Mouse (Mus musculus): ENCODE measurements around the gene Mfap5.
A peak's percentile ranks its signal among the peaks of the same experiment; 100 is the strongest.
"Not testable (repeated sequence)": the region's sequence is repeated elsewhere in the genome, so short reads cannot be mapped to it uniquely, and the experiment has no call there.

Gene Mfap5

GRCm38 (mm10) chr6:122514312-122514711 is 8.7 kb downstream of the Mfap5 start:
- no peak for DNase-seq

- DNase-seq, result not testable (repeated sequence)
Observed at GRCm38 (mm10) chr6:122515762-122516161, 10.1 kb downstream of the Mfap5 start.

GRCm38 (mm10) chr6:122517668-122518067 is 12.0 kb downstream of the Mfap5 start:
- DNase-seq, result no peak

- DNase-seq, result no peak
Observed at GRCm38 (mm10) chr6:122519384-122519783, 13.7 kb downstream of the Mfap5 start.

- DNase-seq, result no peak
Observed at GRCm38 (mm10) chr6:122522595-122522994, 16.9 kb downstream of the Mfap5 start.

GRCm38 (mm10) chr6:122523289-122523688 is 17.6 kb downstream of the Mfap5 start:
- no peak for DNase-seq

- no peak for DNase-seq
Observed at GRCm38 (mm10) chr6:122527596-122527995, 22.0 kb downstream of the Mfap5 start.

GRCm38 (mm10) chr6:122528136-122528535 is 22.5 kb downstream of the Mfap5 start:
- DNase-seq, result no peak

GRCm38 (mm10) chr6:122531466-122532174 is 26.0 kb downstream of the Mfap5 start:
- no peak for DNase-seq

- DNase-seq, result peak; percentile 90
Observed at GRCm38 (mm10) chr6:122532883-122533302, 27.2 kb downstream of the Mfap5 start.

GRCm38 (mm10) chr6:122534032-122534431 is 28.4 kb downstream of the Mfap5 start:
- DNase-seq, result peak; percentile 8 to 20

GRCm38 (mm10) chr6:122539564-122539963 is 33.9 kb downstream of the Mfap5 start:
- no peak for DNase-seq

GRCm38 (mm10) chr6:122542459-122542858 is 36.8 kb downstream of the Mfap5 start:
- not testable (repeated sequence) for DNase-seq

- no peak for DNase-seq
Observed at GRCm38 (mm10) chr6:122543574-122543973, 37.9 kb downstream of the Mfap5 start.

GRCm38 (mm10) chr6:122544672-122545071 is 39.0 kb downstream of the Mfap5 start:
- DNase-seq, result no peak

- DNase-seq, result no peak
Observed at GRCm38 (mm10) chr6:122545289-122545882, 39.7 kb downstream of the Mfap5 start.

- no peak for DNase-seq
Observed at GRCm38 (mm10) chr6:122545948-122546347, 40.3 kb downstream of the Mfap5 start.

- DNase-seq, result no peak
Observed at GRCm38 (mm10) chr6:122553606-122554005, 48.0 kb downstream of the Mfap5 start, which contains the start of gene Aicda. TSS of gene Aicda (plus strand) at chr6:122553801.

- DNase-seq, result no peak
Observed at GRCm38 (mm10) chr6:122554102-122554501, 48.5 kb downstream of the Mfap5 start.

GRCm38 (mm10) chr6:122555266-122555665 is 49.6 kb downstream of the Mfap5 start:
- DNase-seq, result no peak

- peak; percentile 49 to 67 for DNase-seq
Observed at GRCm38 (mm10) chr6:122556959-122557561, 51.4 kb downstream of the Mfap5 start.

GRCm38 (mm10) chr6:122560427-122560826 is 54.8 kb downstream of the Mfap5 start:
- peak; percentile 55 to 77 for DNase-seq

GRCm38 (mm10) chr6:122561005-122561404 is 55.4 kb downstream of the Mfap5 start:
- no peak for DNase-seq

- peak in 1 of 2 experiments; percentile 53 for DNase-seq
Observed at GRCm38 (mm10) chr6:122562463-122562862, 56.8 kb downstream of the Mfap5 start.

Measured in kidney, adult 8-10 months (tissue).